Mouse (Mus musculus): ENCODE measurements around the gene Spindoc. TPM values are rescaled to one million over a fixed set of nuclear protein-coding genes. Genes with fewer than 3 reads are reported as not detected.

Gene Spindoc
- polyA plus RNA-seq, 1 experiment from 2014 or later, result 22.4 TPM

- DNase-seq (ENCODE audit: low spot score) (peak; percentile 68), ATAC-seq (replicated peaks; ENCODE audit: insufficient number of reproducible peaks, low FRiP score, low TSS enrichment, low read depth) (peak; percentile 35)
- no peaks in the 10 kb centered on the region for H3K9me3 ChIP-seq (replicated peaks; ENCODE audit: control insufficient read depth, low read length)
- 10% methylated on average over 44 of the region's 48 CpGs for WGBS
- H3K27ac ChIP-seq (replicated peaks; ENCODE audit: low read depth, low read length), result peak overlapping the region; percentile 52; the same call in 1 of the 2 replicates
- no peaks in the 10 kb centered on the region for H3K27me3 ChIP-seq (ENCODE audit: control insufficient read depth, insufficient read depth, low read length)
- H3K4me1 ChIP-seq (ENCODE audit: control insufficient read depth, insufficient read depth, low read length), result peaks cover 32% of the 10 kb centered on the region
- H3K36me3 ChIP-seq (replicated peaks; ENCODE audit: control insufficient read depth, insufficient read depth, low read depth, low read length), result peaks cover 13% of the 10 kb centered on the region
- H3K9ac ChIP-seq (replicated peaks; ENCODE audit: low read length), result peak overlapping the region; percentile 48
- peak overlapping the region; percentile 42 for H3K4me2 ChIP-seq (ENCODE audit: low read depth, low read length)
- H3K4me3 ChIP-seq (ENCODE audit: low read depth, low read length), result peak overlapping the region; percentile 17; the same call in 1 of the 2 replicates
Measured at GRCm38 (mm10) chr19:7421602-7422591, 39.1 kb upstream of the Spindoc start.

- H3K4me3 ChIP-seq (ENCODE audit: low read depth, low read length), result 0 out of 2 replicates have a peak overlapping the region, but pooled peaks have one; percentile 1
- H3K4me2 ChIP-seq (ENCODE audit: low read depth, low read length), result peak overlapping the region; percentile 42
- peaks cover 13% of the 10 kb centered on the region for H3K36me3 ChIP-seq (replicated peaks; ENCODE audit: control insufficient read depth, insufficient read depth, low read depth, low read length)
- H3K27ac ChIP-seq (replicated peaks; ENCODE audit: low read depth, low read length), result 0 out of 2 replicates have a peak overlapping the region, but pooled peaks have one; percentile 8
- no peaks in the 10 kb centered on the region for H3K27me3 ChIP-seq (ENCODE audit: control insufficient read depth, insufficient read depth, low read length)
- no peaks in the 10 kb centered on the region for H3K9me3 ChIP-seq (replicated peaks; ENCODE audit: control insufficient read depth, low read length)
- H3K9ac ChIP-seq (replicated peaks; ENCODE audit: low read length), result peak overlapping the region; percentile 28
- 42% methylated on average over 20 of the region's 27 CpGs for WGBS
- DNase-seq (ENCODE audit: low spot score) (no peak), ATAC-seq (replicated peaks; ENCODE audit: insufficient number of reproducible peaks, low FRiP score, low TSS enrichment, low read depth) (no peak)
- peaks cover 32% of the 10 kb centered on the region for H3K4me1 ChIP-seq (ENCODE audit: control insufficient read depth, insufficient read depth, low read length)
Measured at GRCm38 (mm10) chr19:7420841-7421601, 38.2 kb upstream of the Spindoc start.

- peaks cover 13% of the 10 kb centered on the region for H3K36me3 ChIP-seq (replicated peaks; ENCODE audit: control insufficient read depth, insufficient read depth, low read depth, low read length)
- ATAC-seq (replicated peaks; ENCODE audit: insufficient number of reproducible peaks, low FRiP score, low TSS enrichment, low read depth) (no peak), DNase-seq (ENCODE audit: low spot score) (no peak)
- WGBS, result 61% methylated on average over 12 of the region's 12 CpGs
- 0 out of 2 replicates have a peak overlapping the region, but pooled peaks have one; percentile 68 for H3K4me3 ChIP-seq (ENCODE audit: low read depth, low read length)
- no peak overlapping the region; the same call in 1 of the 2 replicates for H3K27ac ChIP-seq (replicated peaks; ENCODE audit: low read depth, low read length)
- H3K4me1 ChIP-seq (ENCODE audit: control insufficient read depth, insufficient read depth, low read length), result peaks cover 32% of the 10 kb centered on the region
- H3K4me2 ChIP-seq (ENCODE audit: low read depth, low read length), result peak overlapping the region; percentile 90
- H3K9ac ChIP-seq (replicated peaks; ENCODE audit: low read length), result peak overlapping the region; percentile 100
- H3K9me3 ChIP-seq (replicated peaks; ENCODE audit: control insufficient read depth, low read length), result no peaks in the 10 kb centered on the region
- H3K27me3 ChIP-seq (ENCODE audit: control insufficient read depth, insufficient read depth, low read length), result no peaks in the 10 kb centered on the region
Measured at GRCm38 (mm10) chr19:7420108-7420507, 37.3 kb upstream of the Spindoc start.

- 37% methylated on average over 6 of the region's 6 CpGs for WGBS
- H3K36me3 ChIP-seq (replicated peaks; ENCODE audit: control insufficient read depth, insufficient read depth, low read depth, low read length), result peaks cover 10% of the 10 kb centered on the region
- peaks cover 32% of the 10 kb centered on the region for H3K4me1 ChIP-seq (ENCODE audit: control insufficient read depth, insufficient read depth, low read length)
- peak overlapping the region; percentile 100 for H3K9ac ChIP-seq (replicated peaks; ENCODE audit: low read length)
- H3K27ac ChIP-seq (replicated peaks; ENCODE audit: low read depth, low read length), result no peak overlapping the region
- no peaks in the 10 kb centered on the region for H3K9me3 ChIP-seq (replicated peaks; ENCODE audit: control insufficient read depth, low read length)
- H3K4me3 ChIP-seq (ENCODE audit: low read depth, low read length), result peak overlapping the region; percentile 68
- ATAC-seq (replicated peaks; ENCODE audit: insufficient number of reproducible peaks, low FRiP score, low TSS enrichment, low read depth) (no peak), DNase-seq (ENCODE audit: low spot score) (no peak)
- H3K4me2 ChIP-seq (ENCODE audit: low read depth, low read length), result peak overlapping the region; percentile 90
- no peaks in the 10 kb centered on the region for H3K27me3 ChIP-seq (ENCODE audit: control insufficient read depth, insufficient read depth, low read length)
Measured at GRCm38 (mm10) chr19:7419134-7419533, 36.3 kb upstream of the Spindoc start.

GRCm38 (mm10) chr19:7417911-7418849, 35.4 kb upstream of the Spindoc start:
- no peaks in the 10 kb centered on the region for H3K27me3 ChIP-seq (ENCODE audit: control insufficient read depth, insufficient read depth, low read length)
- H3K4me1 ChIP-seq (ENCODE audit: control insufficient read depth, insufficient read depth, low read length), result peaks cover 29% of the 10 kb centered on the region
- H3K27ac ChIP-seq (replicated peaks; ENCODE audit: low read depth, low read length), result peak overlapping the region; percentile 96
- H3K36me3 ChIP-seq (replicated peaks; ENCODE audit: control insufficient read depth, insufficient read depth, low read depth, low read length), result peaks cover 6% of the 10 kb centered on the region
- WGBS, result under 1% methylated on average over 51 of the region's 59 CpGs
- ATAC-seq (replicated peaks; ENCODE audit: insufficient number of reproducible peaks, low FRiP score, low TSS enrichment, low read depth), result peak; percentile 17; the same call in 1 of the 2 replicates
- H3K9me3 ChIP-seq (replicated peaks; ENCODE audit: control insufficient read depth, low read length), result no peaks in the 10 kb centered on the region
- H3K4me2 ChIP-seq (ENCODE audit: low read depth, low read length), result peak overlapping the region; percentile 90
- peak; percentile 90 for DNase-seq (ENCODE audit: low spot score)
- peak overlapping the region; percentile 68 for H3K4me3 ChIP-seq (ENCODE audit: low read depth, low read length)
- peak overlapping the region; percentile 100 for H3K9ac ChIP-seq (replicated peaks; ENCODE audit: low read length)

GRCm38 (mm10) chr19:7416834-7417735, 34.3 kb upstream of the Spindoc start, which contains the start of gene 2700081O15Rik:
Gene 2700081O15Rik, plus strand, starts transcription at chr19:7417625.
- Histone ChIP-seq H3K4me3 (ENCODE audit: low read depth, low read length) (peak within 1 kb of the TSS; percentile 68), H3K27me3 (ENCODE audit: control insufficient read depth, insufficient read depth, low read length) (no peaks in the 10 kb centered on the region), H3K27ac (replicated peaks; ENCODE audit: low read depth, low read length) (peak within 1 kb of the TSS; percentile 96), H3K36me3 (replicated peaks; ENCODE audit: control insufficient read depth, insufficient read depth, low read depth, low read length) (peaks cover 4% of the 10 kb centered on the region), H3K4me1 (ENCODE audit: control insufficient read depth, insufficient read depth, low read length) (peaks cover 19% of the 10 kb centered on the region), H3K4me2 (ENCODE audit: low read depth, low read length) (peak within 1 kb of the TSS; percentile 90), H3K9me3 (replicated peaks; ENCODE audit: control insufficient read depth, low read length) (no peaks in the 10 kb centered on the region), H3K9ac (replicated peaks; ENCODE audit: low read length) (peak within 1 kb of the TSS; percentile 100)
- ATAC-seq (replicated peaks; ENCODE audit: insufficient number of reproducible peaks, low FRiP score, low TSS enrichment, low read depth), result peak; percentile 66
- peak; percentile 90 for DNase-seq (ENCODE audit: low spot score)
- under 1% methylated on average over 90 of the region's 107 CpGs for WGBS

Measured in embryonic facial prominence, embryonic 11.5 days (tissue).